Mouse (Mus musculus) intestine, postnatal 0 days (tissue): Measurements from ENCODE around the gene Gm44511. TPM values are rescaled to one million over a fixed set of nuclear protein-coding genes. Genes with fewer than 3 reads are reported as not detected.
"Not testable (repeated sequence)": the region's sequence is repeated elsewhere in the genome, so short reads cannot be mapped to it uniquely, and the experiment has no call there.

ENCODE experiments used
- ATAC-seq: fragments of 200-750 bp; cut with Nextera tagmentation; 2 replicates; pipeline ENCODE4 v1.8.0; 2017; ENCODE audit warnings: mild to moderate bottlenecking, moderate TSS enrichment, moderate library complexity
- H3K27ac ChIP-seq: fragments of 300-500 bp; sonication (generic); 2 replicates; pipeline ENCODE4 v1.5.1; 2014; ENCODE audit warnings: mild to moderate bottlenecking, low read depth, low read length, moderate library complexity
- H3K27me3 ChIP-seq: fragments of 300-500 bp; sonication (generic); replicated peaks from 2 replicates; pipeline ENCODE4 v1.6.1; 2014; ENCODE audit warnings: low read length, mixed read lengths; ENCODE audit not compliant: control insufficient read depth, insufficient read depth
- H3K36me3 ChIP-seq: fragments of 300-500 bp; sonication (generic); 2 replicates; pipeline ENCODE4 v1.6.1; 2014; ENCODE audit warnings: mild to moderate bottlenecking, moderate library complexity; ENCODE audit not compliant: control insufficient read depth, insufficient read depth
- H3K4me1 ChIP-seq: fragments of 300-500 bp; sonication (generic); replicated peaks from 2 replicates; pipeline ENCODE4 v1.6.1; 2014; ENCODE audit warnings: antibody characterized with exemption, low read length, mixed read lengths; ENCODE audit not compliant: control insufficient read depth, insufficient read depth
- H3K4me2 ChIP-seq: fragments of 300-500 bp; sonication (generic); replicated peaks from 2 replicates; pipeline ENCODE4 v1.6.1; 2014; ENCODE audit warnings: low read depth, mild to moderate bottlenecking, moderate library complexity
- H3K4me3 ChIP-seq: fragments of 300-500 bp; sonication (generic); 2 replicates; pipeline ENCODE4 v1.5.1; 2014; ENCODE audit warnings: low read depth, low read length
- H3K9ac ChIP-seq: fragments of 300-500 bp; sonication (generic); 2 replicates; pipeline ENCODE4 v1.6.1; 2014; ENCODE audit warnings: mild to moderate bottlenecking, low read depth, low read length
- H3K9me3 ChIP-seq: fragments of 300-500 bp; sonication (generic); 2 replicates; pipeline ENCODE4 v1.6.1; 2016; ENCODE audit warnings: mixed run types; ENCODE audit not compliant: control insufficient read depth
- CTCF ChIP-seq: sonication (generic); IDR thresholded peaks from 2 replicates; pipeline ENCODE4 v1.5.1; 2016; ENCODE audit warnings: low read depth, mild to moderate bottlenecking, control low read depth, antibody characterized with exemption, moderate library complexity
- WGBS: fragments of 180-500 bp; shearing (Covaris S2); extraction: QIAGEN DNeasy Blood & Tissue Kit; methylation state at CpG from one replicate; pipeline ENCODE4 v1.1.7; 2014; 5-methylcytosine and 5-hydroxymethylcytosine counted together
- polyA plus RNA-seq: library from polyadenylated mRNA; unstranded; fragments of >200 nt; fragmentation: Nextera tagmentation; extraction: Ambion mirVana; gene quantifications from 2 replicates; pipeline ENCODE4 v1.2.1, GENCODE M21; 2015

Gene Gm44511
- polyA plus RNA-seq, 1 experiment from 2014 or later, result not detected

- Histone ChIP-seq H3K4me2 (no peak overlapping the region), H3K27ac (no peak overlapping the region), H3K9ac (no peak overlapping the region), H3K9me3 (no peaks in the 10 kb centered on the region), H3K4me1 (no peaks in the 10 kb centered on the region; the same call in 1 of the 2 replicates), H3K4me3 (no peak overlapping the region), H3K27me3 (no peaks in the 10 kb centered on the region), H3K36me3 (no peaks in the 10 kb centered on the region)
- ATAC-seq, result no peak
- WGBS, result 24% methylated on average over 6 of the region's 6 CpGs
- TF ChIP-seq CTCF, result no peak
These were observed 32.4 kb downstream of the Gm44511 start for GRCm38 (mm10) chr6:128793734-128794133.

- not testable (repeated sequence) for H3K4me3 ChIP-seq, H3K27me3 ChIP-seq, H3K9ac ChIP-seq, ATAC-seq, H3K9me3 ChIP-seq, H3K4me1 ChIP-seq, H3K27ac ChIP-seq, H3K36me3 ChIP-seq, H3K4me2 ChIP-seq
- 86% methylated on average over 4 of the region's 4 CpGs for WGBS
These were observed 35.6 kb downstream of the Gm44511 start for GRCm38 (mm10) chr6:128790491-128790994.

- WGBS, result 94% methylated on average over 2 of the region's 2 CpGs
- no peak within 1 kb of the TSS for H3K4me3 ChIP-seq
- no peak within 1 kb of the TSS for H3K9ac ChIP-seq
- no peak within 1 kb of the TSS for H3K27ac ChIP-seq
- H3K4me1 ChIP-seq, result no peaks in the 10 kb centered on the region
- no peak within 1 kb of the TSS for H3K4me2 ChIP-seq
- no peak for ATAC-seq
- no peak for TF ChIP-seq CTCF
- no peaks in the 10 kb centered on the region for H3K27me3 ChIP-seq
- no peaks in the 10 kb centered on the region for H3K36me3 ChIP-seq
- H3K9me3 ChIP-seq, result no peaks in the 10 kb centered on the region
These were observed 37.0 kb downstream of the Gm44511 start, which contains the start of gene Klrb1c for GRCm38 (mm10) chr6:128789115-128789514. Klrb1c (minus strand) TSS chr6:128789215.

GRCm38 (mm10) chr6:128788517-128788916, 37.6 kb downstream of the Gm44511 start:
- 94% methylated on average over 1 of the region's 1 CpGs for WGBS
- H3K4me2 ChIP-seq, result no peak overlapping the region
- no peaks in the 10 kb centered on the region for H3K36me3 ChIP-seq
- no peak for TF ChIP-seq CTCF
- H3K27me3 ChIP-seq, result no peaks in the 10 kb centered on the region
- H3K9ac ChIP-seq, result no peak overlapping the region
- ATAC-seq, result no peak
- H3K27ac ChIP-seq, result no peak overlapping the region
- H3K4me1 ChIP-seq, result no peaks in the 10 kb centered on the region
- H3K4me3 ChIP-seq, result no peak overlapping the region
- H3K9me3 ChIP-seq, result no peaks in the 10 kb centered on the region

- H3K27me3 ChIP-seq, ATAC-seq, H3K4me2 ChIP-seq, H3K9me3 ChIP-seq, H3K9ac ChIP-seq, H3K4me1 ChIP-seq, H3K4me3 ChIP-seq, H3K36me3 ChIP-seq, H3K27ac ChIP-seq: not testable (repeated sequence)
- WGBS, result 91% methylated on average over 1 of the region's 1 CpGs
These were observed 39.7 kb downstream of the Gm44511 start for GRCm38 (mm10) chr6:128786396-128786795.

GRCm38 (mm10) chr6:128769481-128770253, 56.4 kb downstream of the Gm44511 start:
- Histone ChIP-seq H3K36me3 (no peaks in the 10 kb centered on the region), H3K4me1 (no peaks in the 10 kb centered on the region), H3K9me3 (no peaks in the 10 kb centered on the region), H3K4me3 (no peak overlapping the region), H3K4me2 (no peak overlapping the region), H3K9ac (no peak overlapping the region), H3K27ac (no peak overlapping the region), H3K27me3 (no peaks in the 10 kb centered on the region)
- no peak for ATAC-seq
- no peak for TF ChIP-seq CTCF
- 67% methylated on average over 10 of the region's 10 CpGs for WGBS
